Mouse (Mus musculus): ENCODE measurements at regions not wholly inside any gene's neighbourhood (a gene's known extent, or its start where the extent isn't known, plus 50 kb on each side); places are given as distances from the start of the nearest gene placed in this dataset.

DNA sequence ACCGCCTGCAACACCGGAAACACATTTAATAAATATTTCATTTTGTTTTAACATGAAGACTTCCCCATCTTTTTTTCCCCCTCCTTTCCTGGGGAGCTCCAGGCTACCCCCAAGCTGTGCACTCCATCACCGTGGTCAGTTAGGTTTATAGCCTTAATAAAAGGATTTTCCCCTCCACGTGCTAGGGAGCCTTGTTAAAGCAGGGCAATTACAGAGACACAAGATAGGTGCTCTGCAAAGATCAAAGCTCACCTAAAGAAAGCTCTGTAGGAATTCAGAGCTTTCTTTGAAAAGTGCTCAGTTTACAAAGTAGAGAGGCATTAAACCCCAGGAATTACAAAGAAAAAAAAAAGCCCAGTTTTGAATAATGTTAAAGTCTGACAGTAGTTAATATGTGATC lies 61.6 kb upstream of the Etaa1 start:
- no peak for TF ChIP-seq CHD2 (IDR thresholded peaks at IDR 0.05; ENCODE audit: low read depth, low read length)
- no peak for TF ChIP-seq ZNF384 (IDR thresholded peaks at IDR 0.05; ENCODE audit: low read depth, low read length)
- TF ChIP-seq MAFK (IDR thresholded peaks at IDR 0.05; ENCODE audit: insufficient read depth, low read depth, low read length): no peak
- TF ChIP-seq ZC3H11A (IDR thresholded peaks at IDR 0.05; ENCODE audit: borderline replicate concordance, low read depth, low read length): no peak
- no peak for TF ChIP-seq HCFC1 (IDR thresholded peaks at IDR 0.05; ENCODE audit: borderline replicate concordance, insufficient read depth, low read length)
- in situ Hi-C loops (cut with MboI; ENCODE audit: low sequenced_read_pairs in 2 of 2, unreplicated experiment in 2 of 2): no loop called here
- Histone ChIP-seq H3K27ac (ENCODE audit: insufficient read depth, low read depth, low read length, poor library complexity, severe bottlenecking) (no peak overlapping the region), H3K4me3 (ENCODE audit: insufficient read depth in 1 of 2, low read depth in 1 of 2, low read length in 2 of 2, poor library complexity in 1 of 2, severe bottlenecking in 1 of 2) (no peak overlapping the region), H3K4me1 (ENCODE audit: control insufficient read depth in 2 of 2, insufficient read depth in 2 of 2, low read length in 2 of 2, poor library complexity in 1 of 2) (no peaks in the 10 kb centered on the region; a peak in 1 of 4 replicates), H3K36me3 (ENCODE audit: control insufficient read depth, insufficient read depth, low read length, poor library complexity, severe bottlenecking) (no peaks in the 10 kb centered on the region), H3K9ac (ENCODE audit: insufficient read depth, low read depth, low read length, poor library complexity, severe bottlenecking) (no peak overlapping the region), H3K9me3 (ENCODE audit: control insufficient read depth, insufficient read depth, low read depth, low read length) (no peaks in the 10 kb centered on the region)
- no peak for DNase-seq (ENCODE audit: low read depth, low spot score)

GRCm38 (mm10) chr11:18014610-18015009 lies 60.9 kb upstream of the Etaa1 start:
- H3K4me1 ChIP-seq (ENCODE audit: control insufficient read depth in 2 of 2, insufficient read depth in 2 of 2, low read length in 2 of 2, poor library complexity in 1 of 2): no peaks in the 10 kb centered on the region; a peak in 1 of 4 replicates
- in situ Hi-C loops (cut with MboI; ENCODE audit: low sequenced_read_pairs in 2 of 2, unreplicated experiment in 2 of 2): no loop called here
- no peak overlapping the region for H3K9ac ChIP-seq (ENCODE audit: insufficient read depth, low read depth, low read length, poor library complexity, severe bottlenecking)
- H3K27ac ChIP-seq (ENCODE audit: insufficient read depth, low read depth, low read length, poor library complexity, severe bottlenecking): no peak overlapping the region
- no peaks in the 10 kb centered on the region for H3K36me3 ChIP-seq (ENCODE audit: control insufficient read depth, insufficient read depth, low read length, poor library complexity, severe bottlenecking)
- TF ChIP-seq ZNF384 (IDR thresholded peaks at IDR 0.05; ENCODE audit: low read depth, low read length): no peak
- TF ChIP-seq MAFK (IDR thresholded peaks at IDR 0.05; ENCODE audit: insufficient read depth, low read depth, low read length): no peak
- no peak for TF ChIP-seq ZC3H11A (IDR thresholded peaks at IDR 0.05; ENCODE audit: borderline replicate concordance, low read depth, low read length)
- TF ChIP-seq HCFC1 (IDR thresholded peaks at IDR 0.05; ENCODE audit: borderline replicate concordance, insufficient read depth, low read length): no peak
- TF ChIP-seq CHD2 (IDR thresholded peaks at IDR 0.05; ENCODE audit: low read depth, low read length): no peak
- no peak overlapping the region for H3K4me3 ChIP-seq (ENCODE audit: insufficient read depth in 1 of 2, low read depth in 1 of 2, low read length in 2 of 2, poor library complexity in 1 of 2, severe bottlenecking in 1 of 2)
- DNase-seq (ENCODE audit: low read depth, low spot score): no peak
- no peaks in the 10 kb centered on the region for H3K9me3 ChIP-seq (ENCODE audit: control insufficient read depth, insufficient read depth, low read depth, low read length)

GRCm38 (mm10) chr11:18012085-18012484 lies 58.4 kb upstream of the Etaa1 start:
- Histone ChIP-seq H3K27ac (ENCODE audit: insufficient read depth, low read depth, low read length, poor library complexity, severe bottlenecking) (no peak overlapping the region), H3K4me3 (ENCODE audit: insufficient read depth in 1 of 2, low read depth in 1 of 2, low read length in 2 of 2, poor library complexity in 1 of 2, severe bottlenecking in 1 of 2) (no peak overlapping the region), H3K36me3 (ENCODE audit: control insufficient read depth, insufficient read depth, low read length, poor library complexity, severe bottlenecking) (no peaks in the 10 kb centered on the region), H3K4me1 (ENCODE audit: control insufficient read depth in 2 of 2, insufficient read depth in 2 of 2, low read length in 2 of 2, poor library complexity in 1 of 2) (peaks cover 0 to 6% of the 10 kb centered on the region in 2 experiments; a peak in 2 of 4 replicates), H3K9me3 (ENCODE audit: control insufficient read depth, insufficient read depth, low read depth, low read length) (no peaks in the 10 kb centered on the region), H3K9ac (ENCODE audit: insufficient read depth, low read depth, low read length, poor library complexity, severe bottlenecking) (no peak overlapping the region)
- TF ChIP-seq ZNF384 (IDR thresholded peaks at IDR 0.05; ENCODE audit: low read depth, low read length): no peak
- TF ChIP-seq CHD2 (IDR thresholded peaks at IDR 0.05; ENCODE audit: low read depth, low read length): no peak
- TF ChIP-seq HCFC1 (IDR thresholded peaks at IDR 0.05; ENCODE audit: borderline replicate concordance, insufficient read depth, low read length): no peak
- no peak for TF ChIP-seq MAFK (IDR thresholded peaks at IDR 0.05; ENCODE audit: insufficient read depth, low read depth, low read length)
- no peak for TF ChIP-seq ZC3H11A (IDR thresholded peaks at IDR 0.05; ENCODE audit: borderline replicate concordance, low read depth, low read length)
- in situ Hi-C loops (cut with MboI; ENCODE audit: low sequenced_read_pairs in 2 of 2, unreplicated experiment in 2 of 2): no loop called here
- DNase-seq (ENCODE audit: low read depth, low spot score): no peak

DNA sequence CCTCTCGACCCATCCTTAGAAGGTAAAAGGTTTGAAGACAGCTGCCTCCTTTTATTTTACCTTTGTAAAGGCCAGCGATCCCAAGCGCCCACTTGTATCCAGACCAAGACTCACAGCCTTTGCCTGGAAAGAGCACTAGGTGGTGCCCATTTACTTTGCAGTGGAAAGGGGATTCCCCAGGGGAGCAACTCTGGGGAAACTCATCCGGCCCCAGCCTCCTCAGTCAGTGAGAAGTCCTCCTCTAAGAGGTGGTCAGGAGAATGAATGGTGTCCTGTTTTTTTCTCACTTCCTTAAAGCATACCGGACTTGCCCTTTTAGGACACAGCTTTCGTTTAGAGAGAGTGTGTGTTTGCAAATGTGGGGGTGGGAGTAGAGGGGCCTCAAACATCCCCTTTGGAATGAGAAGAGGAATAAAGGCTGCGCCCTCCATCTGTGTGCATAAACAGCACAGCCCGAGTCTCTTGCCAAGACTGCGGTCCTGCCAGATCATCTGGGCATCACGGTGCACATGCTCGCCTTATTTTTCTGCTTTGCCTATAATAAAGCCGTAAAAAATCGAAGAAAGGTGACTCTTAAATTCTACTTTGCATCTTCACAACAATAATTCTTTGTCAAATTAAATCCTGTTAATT lies 57.5 kb upstream of the Etaa1 start:
- no peak overlapping the region for H3K9ac ChIP-seq (ENCODE audit: insufficient read depth, low read depth, low read length, poor library complexity, severe bottlenecking)
- peak; percentile 55 for DNase-seq (ENCODE audit: low read depth, low spot score)
- TF ChIP-seq ZNF384 (IDR thresholded peaks at IDR 0.05; ENCODE audit: low read depth, low read length) (peak; percentile 92), MAFK (IDR thresholded peaks at IDR 0.05; ENCODE audit: insufficient read depth, low read depth, low read length) (no peak), ZC3H11A (IDR thresholded peaks at IDR 0.05; ENCODE audit: borderline replicate concordance, low read depth, low read length) (peak; percentile 34; the same call in 1 of the 2 replicates), CHD2 (IDR thresholded peaks at IDR 0.05; ENCODE audit: low read depth, low read length) (no peak), HCFC1 (IDR thresholded peaks at IDR 0.05; ENCODE audit: borderline replicate concordance, insufficient read depth, low read length) (no peak)
- no peak overlapping the region for H3K27ac ChIP-seq (ENCODE audit: insufficient read depth, low read depth, low read length, poor library complexity, severe bottlenecking)
- H3K9me3 ChIP-seq (ENCODE audit: control insufficient read depth, insufficient read depth, low read depth, low read length): no peaks in the 10 kb centered on the region
- no peak overlapping the region for H3K4me3 ChIP-seq (ENCODE audit: insufficient read depth in 1 of 2, low read depth in 1 of 2, low read length in 2 of 2, poor library complexity in 1 of 2, severe bottlenecking in 1 of 2)
- peaks cover 0 to 6% of the 10 kb centered on the region in 2 experiments; a peak in 2 of 4 replicates for H3K4me1 ChIP-seq (ENCODE audit: control insufficient read depth in 2 of 2, insufficient read depth in 2 of 2, low read length in 2 of 2, poor library complexity in 1 of 2)
- H3K36me3 ChIP-seq (ENCODE audit: control insufficient read depth, insufficient read depth, low read length, poor library complexity, severe bottlenecking): no peaks in the 10 kb centered on the region
- in situ Hi-C loops (cut with MboI; ENCODE audit: low sequenced_read_pairs in 2 of 2, unreplicated experiment in 2 of 2): no loop called here

All from ES-E14 (cell line).